Mouse (Mus musculus): ENCODE measurements around the gene Olfr94. TPM values are rescaled to one million over a fixed set of nuclear protein-coding genes. Genes with fewer than 3 reads are reported as not detected.
A peak's percentile ranks its signal among the peaks of the same experiment; 100 is the strongest.

Gene Olfr94
- polyA plus RNA-seq, 1 experiment from 2014 or later, result not detected

DNA sequence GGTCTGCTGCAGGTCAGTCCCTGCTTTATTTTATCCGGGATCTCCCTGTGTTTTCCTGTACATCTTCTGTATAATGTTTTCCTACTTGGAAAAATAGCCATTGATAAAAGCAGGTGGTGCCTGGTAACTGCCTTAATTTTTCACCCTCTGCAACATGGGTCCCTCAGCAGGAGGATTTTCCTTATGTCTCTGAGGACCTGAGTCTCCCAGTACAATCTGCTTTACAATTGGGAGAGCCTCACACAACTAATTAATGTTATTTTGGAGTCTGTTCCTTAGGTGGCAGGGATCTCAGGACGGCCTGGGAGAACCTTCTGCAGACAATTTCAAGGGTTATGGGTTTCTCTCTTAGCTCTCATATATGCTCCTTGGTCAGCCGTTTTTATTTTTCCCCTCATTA, 12.2 kb upstream of the Olfr94 start, which contains the start of gene Olfr95:
Gene Olfr95 (minus strand): TSS at position 101 of the 400 bp plus-strand sequence.
- Histone ChIP-seq H3K4me1 (ENCODE audit: control insufficient read depth, insufficient read depth, low read length) (no peaks in the 10 kb centered on the region), H3K9ac (replicated peaks; ENCODE audit: low read length) (no peak within 1 kb of the TSS), H3K27me3 (ENCODE audit: control insufficient read depth, insufficient read depth, low read length) (no peaks in the 10 kb centered on the region), H3K9me3 (ENCODE audit: control insufficient read depth, low read length) (no peaks in the 10 kb centered on the region), H3K36me3 (ENCODE audit: control insufficient read depth, insufficient read depth, low read length) (no peaks in the 10 kb centered on the region), H3K4me3 (replicated peaks; ENCODE audit: low read depth, low read length) (no peak within 1 kb of the TSS), H3K4me2 (ENCODE audit: low read length) (no peak within 1 kb of the TSS), H3K27ac (replicated peaks; ENCODE audit: low read depth, low read length) (no peak within 1 kb of the TSS)
- DNase-seq, result no peak
- 77% methylated on average over 3 of the region's 3 CpGs for WGBS
- ATAC-seq (ENCODE audit: low FRiP score, low TSS enrichment), result no peak

DNA sequence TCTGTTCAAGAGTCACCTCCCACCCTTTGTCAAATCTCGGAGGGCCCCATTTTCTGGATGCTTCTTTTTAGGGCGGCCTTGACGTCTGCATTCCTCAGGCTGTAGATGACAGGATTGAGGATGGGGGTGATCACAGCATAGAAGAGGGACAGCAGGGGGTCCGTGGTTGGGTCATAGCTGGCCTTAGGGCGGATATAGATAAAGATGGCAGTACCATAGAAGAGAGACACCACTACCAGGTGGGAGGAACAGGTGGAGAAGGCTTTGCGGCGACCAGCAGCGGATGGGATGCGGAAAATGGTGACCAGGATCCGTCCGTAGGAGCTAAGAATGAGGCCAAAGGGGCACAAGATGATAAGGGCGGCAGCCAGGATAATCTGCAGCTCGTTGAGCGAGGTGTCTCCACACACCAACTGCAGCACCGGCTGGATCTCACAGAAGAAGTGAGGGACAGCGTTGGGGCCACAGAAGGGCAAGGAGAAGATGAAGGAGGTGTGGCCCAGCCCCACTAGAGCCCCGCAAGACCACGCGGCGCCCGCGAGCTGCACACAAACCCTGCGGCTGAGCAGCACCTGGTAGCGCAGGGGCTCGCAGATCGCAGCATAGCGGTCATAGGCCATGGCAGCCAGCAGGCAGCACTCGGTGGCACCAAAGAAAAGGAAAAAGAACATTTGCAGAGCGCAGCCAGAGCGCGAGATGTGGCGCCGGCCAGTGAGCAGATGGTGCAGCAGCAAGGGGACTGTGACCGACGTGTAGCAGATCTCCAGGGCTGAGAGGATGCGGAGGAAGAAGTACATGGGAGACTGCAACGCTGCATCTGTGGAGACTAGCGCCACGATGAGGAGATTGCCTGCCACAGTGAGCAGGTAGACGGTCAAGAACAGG, 10.3 kb upstream of the Olfr94 start:
- no peak; the same call in 1 of the 2 replicates for ATAC-seq (ENCODE audit: low FRiP score, low TSS enrichment)
- Histone ChIP-seq H3K9ac (replicated peaks; ENCODE audit: low read length) (peak overlapping the region; percentile 62), H3K4me2 (ENCODE audit: low read length) (peak overlapping the region; percentile 60), H3K4me1 (ENCODE audit: control insufficient read depth, insufficient read depth, low read length) (no peaks in the 10 kb centered on the region), H3K36me3 (ENCODE audit: control insufficient read depth, insufficient read depth, low read length) (no peaks in the 10 kb centered on the region), H3K27me3 (ENCODE audit: control insufficient read depth, insufficient read depth, low read length) (no peaks in the 10 kb centered on the region), H3K9me3 (ENCODE audit: control insufficient read depth, low read length) (no peaks in the 10 kb centered on the region), H3K27ac (replicated peaks; ENCODE audit: low read depth, low read length) (no peak overlapping the region), H3K4me3 (replicated peaks; ENCODE audit: low read depth, low read length) (peak overlapping the region; percentile 40)
- 17% methylated on average over 40 of the region's 40 CpGs for WGBS
- peak; percentile 58 for DNase-seq

DNA sequence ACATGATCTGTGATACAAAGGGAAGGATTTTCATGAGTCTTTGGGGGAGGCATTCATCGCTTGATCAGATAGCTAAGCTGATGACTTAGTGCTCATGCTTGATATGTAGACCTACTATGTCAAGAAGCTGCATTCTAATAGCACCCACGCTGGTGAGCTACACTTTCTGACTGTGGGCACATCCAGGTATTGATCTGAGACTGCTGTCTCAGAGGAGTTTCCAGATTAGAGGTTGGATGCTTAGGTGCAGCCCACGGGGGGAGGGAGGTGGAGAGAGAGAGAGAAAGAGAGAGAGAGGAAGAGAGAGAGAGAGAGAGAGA, 3.1 kb upstream of the Olfr94 start:
- H3K4me2 ChIP-seq (ENCODE audit: low read length), result no peak overlapping the region
- H3K4me3 ChIP-seq (replicated peaks; ENCODE audit: low read depth, low read length), result no peak overlapping the region
- no peak for DNase-seq
- no peak overlapping the region for H3K9ac ChIP-seq (replicated peaks; ENCODE audit: low read length)
- H3K27ac ChIP-seq (replicated peaks; ENCODE audit: low read depth, low read length), result no peak overlapping the region
- no peaks in the 10 kb centered on the region for H3K9me3 ChIP-seq (ENCODE audit: control insufficient read depth, low read length)
- ATAC-seq (ENCODE audit: low FRiP score, low TSS enrichment), result no peak
- WGBS, result 32% methylated on average over 3 of the region's 3 CpGs
- H3K27me3 ChIP-seq (ENCODE audit: control insufficient read depth, insufficient read depth, low read length), result no peaks in the 10 kb centered on the region
- H3K36me3 ChIP-seq (ENCODE audit: control insufficient read depth, insufficient read depth, low read length), result no peaks in the 10 kb centered on the region
- no peaks in the 10 kb centered on the region for H3K4me1 ChIP-seq (ENCODE audit: control insufficient read depth, insufficient read depth, low read length)

DNA sequence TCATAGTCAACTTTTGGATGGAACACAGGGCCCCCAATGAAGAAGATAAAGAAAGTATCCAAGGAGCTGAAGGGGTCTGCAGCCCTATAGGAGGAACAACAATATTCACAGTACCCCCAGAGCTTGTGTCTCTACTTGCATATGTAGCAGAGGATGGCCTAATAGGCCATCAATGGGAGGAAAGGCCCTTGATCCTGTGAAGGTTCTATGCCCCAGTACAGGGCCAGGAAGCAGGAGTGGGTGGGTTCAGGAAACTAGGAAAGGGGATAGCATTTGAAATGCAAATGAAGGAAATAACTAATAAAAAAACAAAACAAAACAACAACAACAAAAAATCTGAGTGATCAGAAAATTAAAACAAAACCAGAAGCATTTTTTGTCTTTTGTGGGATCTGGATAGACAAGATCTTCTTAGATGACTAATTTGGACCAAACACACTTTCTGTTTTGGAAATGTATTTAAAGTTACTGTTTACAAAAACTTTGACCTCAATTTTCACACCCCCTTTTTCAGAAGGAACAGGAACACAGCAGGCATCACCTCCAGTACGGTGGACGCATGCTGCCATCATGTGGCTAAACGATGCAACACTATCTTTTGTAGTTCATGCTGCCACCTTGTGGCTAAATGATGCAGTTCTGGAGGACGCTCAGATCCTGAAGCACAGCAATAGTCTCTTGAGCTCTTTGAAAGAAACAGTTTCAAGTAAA, 2.6 kb upstream of the Olfr94 start:
- DNase-seq, result peak; percentile 95
- Histone ChIP-seq H3K9ac (replicated peaks; ENCODE audit: low read length) (no peak overlapping the region), H3K4me1 (ENCODE audit: control insufficient read depth, insufficient read depth, low read length) (no peaks in the 10 kb centered on the region), H3K27ac (replicated peaks; ENCODE audit: low read depth, low read length) (no peak overlapping the region), H3K36me3 (ENCODE audit: control insufficient read depth, insufficient read depth, low read length) (no peaks in the 10 kb centered on the region), H3K9me3 (ENCODE audit: control insufficient read depth, low read length) (no peaks in the 10 kb centered on the region), H3K4me2 (ENCODE audit: low read length) (no peak overlapping the region), H3K27me3 (ENCODE audit: control insufficient read depth, insufficient read depth, low read length) (peaks cover 3% of the 10 kb centered on the region; the same call in 1 of the 2 replicates), H3K4me3 (replicated peaks; ENCODE audit: low read depth, low read length) (no peak overlapping the region)
- peak; percentile 64; the same call in 1 of the 2 replicates for ATAC-seq (ENCODE audit: low FRiP score, low TSS enrichment)
- 0% methylated on average over 4 of the region's 4 CpGs for WGBS

DNA sequence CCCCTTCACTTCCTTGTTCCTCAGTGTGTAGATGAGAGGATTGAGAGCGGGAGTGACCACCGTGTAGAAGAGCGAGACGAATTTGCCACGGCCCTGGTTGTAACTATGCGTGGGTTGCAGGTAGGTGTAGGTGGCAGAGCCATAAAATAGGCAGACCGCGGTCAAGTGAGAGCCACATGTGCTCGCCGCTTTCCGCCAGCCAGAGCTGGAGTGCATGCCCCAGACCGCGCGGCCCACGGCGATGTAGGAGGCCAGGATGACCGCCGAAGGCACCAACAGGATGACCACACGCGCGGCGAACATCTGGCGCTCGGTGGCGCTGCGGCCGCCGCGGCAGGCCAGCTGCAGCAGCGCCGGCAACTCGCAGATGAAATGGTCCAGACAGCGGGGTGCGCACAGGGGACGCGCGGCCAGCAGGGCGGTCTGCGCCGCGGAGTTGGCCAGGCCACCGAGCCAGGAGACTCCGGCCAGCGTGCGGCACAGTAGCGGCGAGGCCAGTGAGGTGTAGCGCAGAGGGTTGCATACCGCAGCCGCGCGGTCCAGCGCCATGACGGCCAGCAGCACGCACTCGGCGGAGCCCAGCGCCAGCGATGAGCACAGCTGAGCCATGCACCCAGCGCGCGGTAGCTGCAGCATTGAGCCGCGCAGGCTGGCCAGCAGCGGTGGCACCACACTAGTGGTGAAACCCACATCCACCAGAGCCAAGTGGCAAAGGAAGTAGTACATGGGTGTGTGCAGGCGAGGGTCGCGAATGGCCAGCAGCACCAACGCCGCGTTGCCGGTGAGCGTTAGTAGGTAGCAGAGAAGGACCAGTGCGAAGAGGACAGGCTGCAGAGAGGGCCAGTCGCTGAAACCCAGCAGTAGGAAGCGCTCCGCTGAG, 3.7 kb downstream of the Olfr94 start:
- no peaks in the 10 kb centered on the region for H3K4me1 ChIP-seq (ENCODE audit: control insufficient read depth, insufficient read depth, low read length)
- peak overlapping the region; percentile 72 for H3K9ac ChIP-seq (replicated peaks; ENCODE audit: low read length)
- WGBS, result under 1% methylated on average over 77 of the region's 77 CpGs
- peaks cover 11% of the 10 kb centered on the region; the same call in 1 of the 2 replicates for H3K27me3 ChIP-seq (ENCODE audit: control insufficient read depth, insufficient read depth, low read length)
- no peaks in the 10 kb centered on the region for H3K36me3 ChIP-seq (ENCODE audit: control insufficient read depth, insufficient read depth, low read length)
- peak overlapping the region; percentile 87 for H3K4me2 ChIP-seq (ENCODE audit: low read length)
- DNase-seq, result peak; percentile 81
- no peaks in the 10 kb centered on the region for H3K9me3 ChIP-seq (ENCODE audit: control insufficient read depth, low read length)
- ATAC-seq (ENCODE audit: low FRiP score, low TSS enrichment), result peak; percentile 88
- peak overlapping the region; percentile 70 for H3K27ac ChIP-seq (replicated peaks; ENCODE audit: low read depth, low read length)
- peak overlapping the region; percentile 62 for H3K4me3 ChIP-seq (replicated peaks; ENCODE audit: low read depth, low read length)

DNA sequence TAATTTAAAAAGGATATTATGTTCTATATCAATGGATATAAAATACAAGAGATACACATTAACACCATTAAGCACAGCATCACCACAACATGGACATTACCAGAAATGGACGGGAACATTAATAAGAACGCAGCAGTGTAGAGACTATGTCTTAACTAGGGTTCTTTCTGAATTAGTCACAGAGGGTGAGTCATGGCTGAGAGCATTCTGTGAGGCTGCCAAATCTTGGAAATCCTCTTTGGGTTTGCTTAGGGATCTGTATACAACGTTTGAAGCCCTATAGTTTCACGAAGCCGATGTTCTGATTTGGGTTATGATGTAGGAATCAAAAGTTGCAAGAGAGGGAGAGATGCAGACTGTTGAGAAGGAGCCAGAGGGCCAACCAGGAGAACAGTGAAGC, 6.0 kb downstream of the Olfr94 start:
- Histone ChIP-seq H3K4me1 (ENCODE audit: control insufficient read depth, insufficient read depth, low read length) (no peaks in the 10 kb centered on the region), H3K9me3 (ENCODE audit: control insufficient read depth, low read length) (no peaks in the 10 kb centered on the region), H3K36me3 (ENCODE audit: control insufficient read depth, insufficient read depth, low read length) (no peaks in the 10 kb centered on the region), H3K9ac (replicated peaks; ENCODE audit: low read length) (no peak overlapping the region), H3K27ac (replicated peaks; ENCODE audit: low read depth, low read length) (no peak overlapping the region), H3K4me3 (replicated peaks; ENCODE audit: low read depth, low read length) (no peak overlapping the region), H3K4me2 (ENCODE audit: low read length) (no peak overlapping the region), H3K27me3 (ENCODE audit: control insufficient read depth, insufficient read depth, low read length) (peaks cover 11% of the 10 kb centered on the region; the same call in 1 of the 2 replicates)
- WGBS, result 88% methylated on average over 5 of the region's 5 CpGs
- ATAC-seq (ENCODE audit: low FRiP score, low TSS enrichment), result no peak
- no peak for DNase-seq

DNA sequence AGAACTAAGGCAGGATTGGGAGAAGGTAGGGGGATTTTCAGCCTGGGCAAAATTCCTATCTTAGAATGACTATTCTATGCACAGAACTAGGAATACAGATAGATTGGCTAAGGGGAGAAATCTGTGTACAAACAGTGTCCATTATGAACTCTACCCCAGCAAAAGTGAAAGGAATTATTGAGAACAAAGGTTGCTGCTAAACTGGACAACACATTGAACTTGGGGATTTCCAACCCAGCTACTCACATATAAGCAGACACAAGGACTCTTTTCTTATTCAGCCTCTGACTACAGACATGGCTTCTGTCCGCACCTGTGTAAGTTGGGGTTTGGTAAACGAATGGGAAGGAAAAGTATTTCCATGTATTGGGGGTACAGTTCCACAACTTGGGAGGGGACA, 7.1 kb downstream of the Olfr94 start, which contains the start of gene Ubd:
Gene Ubd (plus strand): TSS at position 237 of the 400 bp plus-strand sequence.
- WGBS, result 86% methylated on average over 2 of the region's 2 CpGs

DNA sequence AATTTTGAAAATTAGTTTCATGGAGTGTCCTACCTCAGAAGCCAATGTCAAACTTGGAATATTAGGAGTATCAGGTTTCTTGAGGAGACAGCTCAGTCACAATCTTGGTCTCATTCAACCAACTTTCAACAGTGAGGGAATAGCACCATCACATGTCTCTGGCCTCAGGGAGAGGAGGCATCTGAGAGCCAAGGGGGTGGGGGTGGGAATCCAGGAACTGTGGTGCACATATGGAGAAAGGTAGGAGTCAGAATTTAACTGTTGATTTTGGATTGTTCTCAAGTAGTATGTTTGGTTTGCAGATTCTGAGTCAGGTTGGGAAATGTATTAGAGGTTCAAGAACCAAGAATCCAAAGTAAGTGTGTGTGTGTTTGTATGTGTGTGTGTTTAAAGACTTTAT, 7.8 kb downstream of the Olfr94 start:
- no peaks in the 10 kb centered on the region for H3K9me3 ChIP-seq (ENCODE audit: control insufficient read depth, low read length)
- H3K9ac ChIP-seq (replicated peaks; ENCODE audit: low read length), result no peak overlapping the region
- ATAC-seq (ENCODE audit: low FRiP score, low TSS enrichment) (no peak), DNase-seq (no peak)
- H3K4me2 ChIP-seq (ENCODE audit: low read length), result no peak overlapping the region
- H3K4me3 ChIP-seq (replicated peaks; ENCODE audit: low read depth, low read length), result no peak overlapping the region
- H3K4me1 ChIP-seq (ENCODE audit: control insufficient read depth, insufficient read depth, low read length), result no peaks in the 10 kb centered on the region
- no peak overlapping the region for H3K27ac ChIP-seq (replicated peaks; ENCODE audit: low read depth, low read length)
- H3K27me3 ChIP-seq (ENCODE audit: control insufficient read depth, insufficient read depth, low read length), result peaks cover 5% of the 10 kb centered on the region; the same call in 1 of the 2 replicates
- no peaks in the 10 kb centered on the region for H3K36me3 ChIP-seq (ENCODE audit: control insufficient read depth, insufficient read depth, low read length)

More for the DNA sequence above, 7.1 kb downstream of the Olfr94 start, which contains the start of gene Ubd:
- Histone ChIP-seq H3K9ac (replicated peaks; ENCODE audit: low read length) (no peak within 1 kb of the TSS), H3K36me3 (ENCODE audit: control insufficient read depth, insufficient read depth, low read length) (no peaks in the 10 kb centered on the region), H3K27me3 (ENCODE audit: control insufficient read depth, insufficient read depth, low read length) (peaks cover 11% of the 10 kb centered on the region; the same call in 1 of the 2 replicates), H3K4me3 (replicated peaks; ENCODE audit: low read depth, low read length) (no peak within 1 kb of the TSS), H3K4me1 (ENCODE audit: control insufficient read depth, insufficient read depth, low read length) (no peaks in the 10 kb centered on the region), H3K27ac (replicated peaks; ENCODE audit: low read depth, low read length) (no peak within 1 kb of the TSS), H3K9me3 (ENCODE audit: control insufficient read depth, low read length) (no peaks in the 10 kb centered on the region), H3K4me2 (ENCODE audit: low read length) (no peak within 1 kb of the TSS)
- DNase-seq (no peak), ATAC-seq (ENCODE audit: low FRiP score, low TSS enrichment) (no peak)
